Mouse (Mus musculus) urinary bladder, postnatal 25 days (tissue): ENCODE measurements at regions not wholly inside any gene's neighbourhood (a gene's known extent, or its start where the extent isn't known, plus 50 kb on each side); places are given as distances from the start of the nearest gene placed in this dataset.
"Not testable (repeated sequence)": the region's sequence is repeated elsewhere in the genome, so short reads cannot be mapped to it uniquely, and the experiment has no call there.

ENCODE experiments used
- DNase-seq: peaks from one replicate; pipeline ENCODE4 v3.0.0; 2022; ENCODE audit warnings: low spot score

DNA sequence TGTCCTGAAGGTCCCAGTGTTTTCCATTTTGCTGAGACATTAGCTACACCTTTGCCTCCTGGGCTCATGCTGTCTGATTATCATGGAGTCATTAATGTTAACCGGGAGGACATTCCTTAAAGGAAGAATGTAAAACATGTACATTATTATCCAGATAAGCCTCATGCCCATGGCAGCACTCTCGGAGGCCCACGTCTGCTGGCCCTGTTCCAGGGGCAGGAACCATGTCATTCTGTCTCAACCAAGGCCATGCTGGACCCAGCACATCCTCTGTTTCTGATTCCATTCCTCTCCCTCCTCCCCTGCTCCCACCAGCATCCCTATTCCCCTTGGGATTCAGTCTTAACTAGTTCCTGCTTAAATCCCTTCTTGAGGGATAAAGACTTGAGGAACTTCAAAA, 139.1 kb downstream of the Sptssa start:
- no peak for DNase-seq

DNA sequence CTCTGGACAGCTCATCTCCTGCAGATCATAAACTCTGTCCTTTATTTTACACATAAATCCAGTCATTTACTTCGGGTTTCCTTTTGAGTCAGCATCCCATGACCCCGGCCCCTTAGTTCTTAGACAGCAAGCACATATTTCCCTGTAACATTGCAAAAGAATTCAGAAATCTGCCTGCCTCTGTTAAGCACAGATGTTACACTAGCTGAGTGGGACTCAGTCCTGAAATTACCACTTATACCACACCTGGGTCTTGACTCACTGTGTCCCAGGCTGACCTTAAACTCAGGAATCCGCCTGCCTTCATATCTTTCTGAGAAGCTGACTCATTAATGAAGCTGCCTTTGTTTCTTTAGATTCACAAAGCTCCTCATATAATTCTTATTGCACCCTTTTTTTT, 139.9 kb downstream of the Sptssa start:
- DNase-seq: no peak

DNA sequence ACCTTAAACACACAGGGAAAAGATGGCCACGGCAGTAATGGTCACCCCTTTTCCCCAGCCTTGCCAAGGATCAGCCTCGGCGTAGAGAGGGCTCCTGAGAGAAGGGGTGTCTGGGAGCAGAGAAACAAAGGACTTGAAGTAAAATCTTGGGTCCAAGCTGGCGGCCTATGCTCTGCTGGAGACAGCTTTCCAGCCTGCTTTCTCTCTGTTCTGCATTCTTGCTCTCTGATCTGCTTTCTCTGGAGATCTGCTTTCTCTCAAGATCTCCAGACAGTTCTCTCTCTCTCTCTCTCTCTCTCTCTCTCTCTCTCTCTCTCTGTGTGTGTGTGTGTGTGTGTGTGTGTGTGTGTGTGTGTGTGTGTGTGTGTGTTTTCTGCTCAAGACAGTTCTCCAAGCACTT, 140.3 kb downstream of the Sptssa start:
- not testable (repeated sequence) for DNase-seq

DNA sequence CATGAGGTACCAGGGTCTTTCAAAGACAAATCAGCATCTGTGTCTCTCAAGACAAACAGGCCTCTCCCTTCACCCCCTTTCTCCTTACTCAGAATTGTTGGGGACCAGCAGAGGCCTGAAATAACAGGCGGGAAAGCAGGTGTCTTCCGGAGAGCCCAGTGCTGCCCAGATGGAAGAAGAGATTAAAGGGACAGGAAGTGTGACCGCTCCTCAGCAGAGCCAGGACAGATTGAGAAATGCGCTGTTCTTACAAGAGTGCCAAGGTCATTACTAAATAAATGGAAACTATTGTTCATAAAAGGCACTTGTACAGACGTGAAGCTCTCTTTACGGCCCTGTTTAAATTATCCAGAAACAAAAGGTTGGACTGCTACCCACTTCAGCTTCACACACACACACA, 146.5 kb downstream of the Sptssa start:
- no peak for DNase-seq

DNA sequence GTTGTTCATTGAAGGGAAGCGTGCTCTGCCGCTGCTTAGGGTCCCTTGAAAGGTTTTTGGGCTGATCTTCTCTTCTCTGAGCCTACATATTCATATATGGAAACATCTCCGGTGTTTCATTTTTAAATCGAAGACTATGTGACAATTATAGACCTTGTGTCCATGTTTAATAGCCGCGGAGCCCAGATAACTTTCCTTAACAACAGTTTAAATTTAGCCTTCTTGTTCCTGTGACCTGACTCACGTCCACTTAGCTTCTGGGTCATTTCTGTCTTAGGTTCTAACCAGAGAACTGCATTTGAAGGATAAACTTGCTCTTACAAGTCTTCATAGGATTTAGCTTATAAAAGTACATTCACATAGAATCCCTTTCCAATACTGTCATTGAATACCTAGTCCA, 153.6 kb downstream of the Sptssa start:
- DNase-seq: no peak

DNA sequence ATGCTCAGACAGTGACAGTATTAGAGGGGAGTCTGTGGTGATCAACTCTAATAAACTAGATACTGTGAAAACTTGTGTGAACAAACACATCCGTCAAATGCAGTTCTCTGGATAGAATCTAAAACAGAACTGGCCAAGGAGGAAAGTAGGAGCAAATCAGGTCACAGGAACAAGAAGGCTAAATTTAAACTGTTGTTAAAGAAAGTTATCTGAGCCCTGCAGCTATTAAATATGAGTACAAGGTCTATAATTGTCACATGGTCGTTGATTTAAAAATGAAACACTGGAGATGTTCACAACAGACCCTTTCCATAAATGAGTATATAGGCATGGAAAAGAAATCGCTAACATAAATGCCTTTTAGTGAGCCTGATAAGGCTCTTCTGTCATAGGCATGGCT, 156.4 kb downstream of the Sptssa start:
- DNase-seq: no peak

DNA sequence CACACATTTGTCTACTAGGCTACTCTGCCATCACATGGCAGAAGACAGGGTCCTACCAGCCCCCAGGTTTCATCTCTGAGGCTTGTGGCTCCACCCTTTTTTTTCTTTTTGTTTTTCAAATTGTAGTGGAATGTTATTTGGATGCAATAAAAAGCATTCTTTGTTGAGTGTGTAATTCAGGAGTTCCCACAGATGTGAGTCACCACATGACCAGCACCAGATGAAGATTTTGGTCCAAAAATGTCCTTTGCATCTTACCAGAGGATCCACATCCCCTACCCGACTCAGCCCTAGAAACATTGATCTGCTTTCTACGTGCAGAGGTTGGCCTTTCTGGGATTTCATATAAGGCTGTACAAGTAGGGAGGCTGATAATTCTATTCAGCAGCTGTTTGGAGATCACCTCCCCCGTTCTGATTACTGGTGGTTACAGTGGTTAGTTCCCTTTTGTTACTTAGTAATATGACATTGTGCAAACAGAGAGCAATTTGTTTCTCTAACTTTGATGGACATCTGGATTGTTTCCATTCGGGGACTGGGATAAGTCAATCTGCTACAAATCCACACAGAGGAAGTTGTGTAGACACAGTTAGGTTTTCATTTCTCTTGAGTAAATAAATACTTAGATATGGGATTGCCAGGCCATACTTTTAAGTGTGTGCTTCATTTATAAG, 160.5 kb downstream of the Sptssa start:
- no peak for DNase-seq

DNA sequence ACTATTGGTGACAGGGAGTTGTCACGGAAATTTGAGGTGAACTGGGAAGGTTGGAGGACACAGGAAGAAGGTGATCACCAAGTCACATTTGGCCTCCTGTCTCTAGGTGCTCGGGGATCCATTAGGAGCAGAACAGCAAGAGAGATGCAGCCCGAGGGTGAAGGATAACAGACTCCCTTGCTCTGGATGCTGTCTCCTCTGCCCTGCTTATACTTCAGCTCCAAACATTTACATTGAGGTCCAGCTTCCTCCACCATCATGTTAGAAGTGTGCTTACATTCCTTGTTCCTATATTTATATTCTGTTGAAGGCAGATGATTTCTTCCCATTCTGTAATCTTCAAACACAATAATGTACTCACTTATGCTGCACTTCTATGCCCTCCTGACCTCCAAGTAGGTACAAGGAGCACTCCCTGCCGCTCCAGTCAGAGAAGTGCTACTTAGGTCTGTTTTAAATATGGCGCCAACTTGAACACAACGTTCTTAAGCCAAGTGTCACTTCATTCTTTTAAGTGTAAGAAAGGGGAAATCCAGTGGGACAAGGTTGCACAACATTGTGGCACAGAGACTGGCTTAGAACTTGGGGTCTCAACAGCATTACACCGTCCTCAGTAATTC, 161.5 kb downstream of the Sptssa start:
- DNase-seq: no peak

DNA sequence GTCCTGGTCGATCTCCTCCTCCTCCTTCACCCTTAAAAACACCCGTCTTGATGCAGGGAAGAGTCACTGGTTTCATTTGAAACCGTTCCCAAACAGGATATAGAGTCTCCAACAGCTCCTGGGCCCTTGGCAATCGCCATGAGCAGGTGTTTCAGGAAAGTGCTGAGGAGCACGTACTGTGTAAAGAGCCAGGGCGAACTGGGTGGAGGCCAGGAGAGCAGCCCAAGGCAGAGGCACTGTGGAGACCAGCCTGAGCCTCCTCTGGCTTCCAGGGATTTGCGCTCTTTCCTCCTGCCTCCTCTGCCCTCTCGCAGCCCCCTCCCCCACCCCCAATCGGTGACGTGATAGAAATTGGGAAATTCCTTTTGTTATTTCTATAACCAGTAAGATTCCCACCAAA, 163.6 kb downstream of the Sptssa start:
- no peak for DNase-seq

DNA sequence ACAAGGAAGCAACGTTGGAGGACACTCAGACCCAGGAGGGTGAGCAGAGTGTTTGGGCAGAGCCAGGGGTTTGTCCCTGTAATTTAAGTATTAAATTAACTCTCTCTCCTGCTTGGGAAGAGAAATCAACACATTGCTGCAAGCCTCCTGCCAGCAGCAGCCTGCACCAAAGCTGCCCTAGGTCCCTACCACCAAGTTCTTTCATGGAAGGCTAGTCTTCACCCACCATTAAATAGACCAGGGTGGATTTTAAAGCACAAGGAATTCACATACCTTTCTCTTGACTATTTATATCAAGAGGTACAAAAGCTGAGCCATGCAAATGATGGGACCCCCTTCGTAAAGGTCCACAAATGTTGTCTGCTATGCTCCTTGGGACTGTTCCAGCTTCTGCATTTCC, 165.9 kb downstream of the Sptssa start:
- DNase-seq: no peak

DNA sequence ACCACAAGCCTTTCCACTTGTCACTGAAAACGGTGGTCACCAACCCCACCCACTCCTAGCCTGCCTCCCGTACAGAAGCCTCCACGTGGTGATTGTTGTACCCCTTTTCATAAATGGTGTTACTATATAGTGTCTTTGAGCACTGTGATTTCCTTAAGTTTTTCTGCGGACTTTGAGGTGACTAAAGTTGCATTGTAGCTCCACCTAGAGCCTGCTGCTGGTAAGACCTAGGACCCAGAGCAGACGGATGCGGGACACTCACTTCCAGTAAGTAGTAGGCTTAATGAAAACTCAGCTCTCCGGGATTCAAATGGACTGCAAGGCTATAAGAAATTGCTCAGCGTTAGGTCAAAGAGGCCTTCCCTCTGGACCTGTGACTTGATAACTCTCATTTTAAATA, 166.7 kb downstream of the Sptssa start:
- peak; percentile 56 for DNase-seq

DNA sequence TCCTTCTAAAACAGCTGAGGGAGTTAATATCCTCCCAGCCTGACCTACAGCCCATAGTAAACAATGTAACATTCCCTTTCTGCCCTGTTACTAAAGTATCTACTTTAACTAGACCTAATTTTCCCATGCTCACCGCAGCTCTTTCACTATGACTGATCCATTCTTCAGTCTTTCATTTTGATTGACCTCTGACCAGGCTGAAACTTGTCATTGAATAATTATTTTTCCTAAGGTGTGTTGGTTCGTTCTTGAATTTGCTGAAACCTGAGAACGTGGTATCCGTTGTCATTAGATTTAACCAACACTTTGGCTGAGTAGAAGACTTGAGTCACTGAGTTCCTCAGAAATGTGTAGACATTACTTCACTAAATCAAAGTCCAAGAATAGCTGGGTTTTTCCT, 168.7 kb downstream of the Sptssa start:
- DNase-seq: no peak

DNA sequence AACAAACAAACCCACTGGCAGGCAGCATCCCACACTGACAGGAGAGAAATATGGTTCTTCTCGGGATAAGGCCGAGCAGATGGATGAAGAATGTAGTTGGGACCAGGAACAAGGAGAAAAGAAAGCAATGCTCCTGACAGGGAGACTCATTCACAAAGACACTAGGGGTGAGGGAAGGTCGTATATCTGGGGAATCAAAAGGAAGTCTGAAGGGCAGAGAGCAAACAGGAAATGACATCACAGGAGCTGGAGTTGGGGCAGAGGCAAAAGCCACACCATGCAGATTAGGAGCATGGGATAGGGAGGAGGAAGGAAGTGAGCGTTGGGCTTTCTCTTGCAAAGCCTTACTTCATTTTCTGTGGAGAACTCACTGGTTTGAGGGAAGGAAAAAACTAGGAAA, 174.4 kb downstream of the Sptssa start:
- no peak for DNase-seq

DNA sequence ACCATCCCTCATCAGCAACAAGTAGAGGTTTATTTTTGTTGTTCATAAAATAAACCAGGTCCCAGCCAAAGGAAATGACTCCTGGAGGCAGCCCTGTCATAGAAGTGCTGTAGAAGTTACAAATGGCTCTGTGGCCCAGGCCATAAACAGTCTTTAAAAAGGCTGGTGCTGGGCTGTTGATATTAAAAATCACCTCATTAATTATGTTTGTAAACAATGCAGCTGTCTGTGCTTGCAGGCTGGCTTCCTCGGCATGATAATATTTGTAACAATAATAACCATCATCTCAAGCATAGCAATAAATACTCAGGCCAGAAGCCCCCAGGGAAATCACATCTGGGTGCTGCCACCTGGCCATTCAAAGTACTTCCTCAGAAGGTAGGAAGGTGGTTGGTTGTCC, 176.5 kb downstream of the Sptssa start:
- no peak for DNase-seq

DNA sequence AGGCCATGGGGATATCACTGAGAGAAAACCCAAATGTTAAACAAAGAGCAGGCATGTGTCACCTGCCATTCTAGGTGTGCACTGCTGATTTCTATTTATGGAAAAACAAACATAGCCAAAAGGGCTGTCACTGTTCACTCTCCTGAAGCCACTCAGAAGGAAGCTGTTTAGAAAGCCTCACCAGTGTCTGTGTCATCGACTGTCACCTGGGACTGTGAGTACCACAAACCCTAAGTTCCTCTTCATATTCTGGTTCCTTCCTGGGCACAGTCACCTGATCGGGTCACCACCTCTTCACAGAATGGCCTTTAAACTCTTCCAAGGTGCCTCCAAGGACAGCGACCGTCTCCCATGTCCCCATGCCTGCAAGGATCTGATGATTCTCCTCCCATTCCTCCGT, 183.5 kb downstream of the Sptssa start:
- DNase-seq: no peak

DNA sequence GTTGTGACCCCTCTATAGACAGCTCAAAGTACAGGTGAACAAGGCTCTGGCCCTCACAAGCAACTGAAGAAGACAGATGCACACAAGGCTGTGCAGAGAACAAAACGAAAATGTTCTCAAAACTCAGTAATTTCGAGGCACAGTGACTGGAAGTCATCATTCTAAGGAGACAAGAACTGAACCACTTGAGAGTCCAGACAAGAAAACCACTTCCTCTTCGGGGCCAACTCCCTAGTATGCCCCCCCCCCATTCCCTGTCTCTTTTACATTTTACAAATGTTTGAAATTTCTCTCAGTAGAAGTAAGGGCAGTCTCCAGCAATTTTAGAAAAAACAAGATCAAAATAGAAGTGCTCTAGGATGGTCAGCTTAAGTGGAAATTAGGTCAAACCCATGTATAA, 184.0 kb downstream of the Sptssa start:
- DNase-seq: no peak

DNA sequence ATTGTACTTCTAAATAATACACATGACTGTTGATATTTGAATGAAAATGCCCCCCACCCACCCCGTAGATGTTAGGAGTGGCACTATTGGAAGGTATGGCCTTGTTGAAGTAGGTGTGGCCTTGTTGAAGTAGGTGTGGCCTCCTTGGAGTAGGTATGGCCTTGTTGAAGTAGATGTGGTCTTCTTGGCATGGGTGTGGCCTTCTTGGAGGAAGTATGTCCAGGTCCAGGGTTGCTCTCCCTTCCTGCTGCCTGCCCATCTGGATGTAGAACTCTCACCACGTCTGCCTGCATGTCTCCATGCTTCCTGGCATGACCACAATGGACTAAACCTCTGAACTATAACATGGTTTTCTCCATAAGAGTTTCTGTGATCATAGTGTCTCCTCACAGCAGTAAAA, 188.7 kb downstream of the Sptssa start:
- no peak for DNase-seq

DNA sequence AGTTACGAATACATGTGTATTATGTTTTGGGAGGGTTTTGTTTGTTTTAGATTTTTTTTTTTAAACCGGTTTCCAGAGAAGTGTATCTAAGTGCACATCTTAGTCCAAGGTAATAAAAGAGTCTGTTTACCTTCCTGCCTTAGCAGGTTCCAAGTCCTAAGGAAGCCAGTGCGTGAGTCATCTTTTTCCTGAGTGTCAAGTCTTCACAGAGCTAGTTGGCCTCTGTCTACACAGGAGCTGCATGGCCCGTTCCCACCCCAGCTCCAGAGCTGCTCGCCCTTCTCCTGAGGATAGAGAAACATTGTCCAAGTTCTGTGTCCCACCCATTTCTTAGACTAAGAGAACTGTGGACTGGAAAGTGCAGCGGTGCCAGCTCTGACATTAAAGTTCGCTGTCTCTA, 192.6 kb downstream of the Sptssa start:
- no peak for DNase-seq

DNA sequence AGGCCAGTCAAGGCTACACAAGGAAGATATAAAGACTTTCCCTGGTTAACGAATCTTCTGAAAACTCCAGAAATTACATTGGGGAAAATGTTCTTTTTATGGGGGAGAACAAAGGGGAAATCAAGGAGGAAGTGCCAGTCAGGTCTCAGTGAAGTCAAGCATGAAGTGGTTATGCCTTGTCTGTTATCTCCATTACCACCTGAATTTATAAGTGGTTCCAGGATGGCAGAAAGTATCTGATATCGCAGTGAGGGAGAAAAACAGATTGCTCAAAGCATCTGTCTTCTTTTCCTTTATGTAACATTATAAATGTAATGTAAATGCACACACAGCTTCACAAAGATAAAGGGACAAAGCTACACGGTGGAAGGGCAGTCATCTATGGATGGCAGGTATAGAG, 195.0 kb downstream of the Sptssa start:
- no peak for DNase-seq

DNA sequence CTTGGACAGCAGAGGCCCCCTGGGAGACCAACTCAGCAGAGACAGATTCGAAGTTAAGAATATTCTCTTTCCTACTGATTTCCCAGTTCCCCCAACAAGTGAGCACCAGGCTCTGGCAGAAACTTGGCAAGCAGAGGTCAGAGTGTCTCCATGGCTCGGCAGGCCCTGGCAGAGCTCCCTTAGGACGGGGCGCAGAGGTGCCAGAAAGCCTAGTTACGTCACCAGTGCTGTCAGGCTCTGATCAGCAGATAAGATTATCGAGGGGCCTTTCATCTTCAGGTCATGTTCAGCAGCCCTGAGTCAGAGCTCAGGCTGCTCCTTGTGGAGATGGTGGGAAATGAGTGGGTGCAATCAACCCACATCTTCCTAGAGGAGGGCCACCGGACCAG, 196.2 kb downstream of the Sptssa start:
- DNase-seq: peak; percentile 32

DNA sequence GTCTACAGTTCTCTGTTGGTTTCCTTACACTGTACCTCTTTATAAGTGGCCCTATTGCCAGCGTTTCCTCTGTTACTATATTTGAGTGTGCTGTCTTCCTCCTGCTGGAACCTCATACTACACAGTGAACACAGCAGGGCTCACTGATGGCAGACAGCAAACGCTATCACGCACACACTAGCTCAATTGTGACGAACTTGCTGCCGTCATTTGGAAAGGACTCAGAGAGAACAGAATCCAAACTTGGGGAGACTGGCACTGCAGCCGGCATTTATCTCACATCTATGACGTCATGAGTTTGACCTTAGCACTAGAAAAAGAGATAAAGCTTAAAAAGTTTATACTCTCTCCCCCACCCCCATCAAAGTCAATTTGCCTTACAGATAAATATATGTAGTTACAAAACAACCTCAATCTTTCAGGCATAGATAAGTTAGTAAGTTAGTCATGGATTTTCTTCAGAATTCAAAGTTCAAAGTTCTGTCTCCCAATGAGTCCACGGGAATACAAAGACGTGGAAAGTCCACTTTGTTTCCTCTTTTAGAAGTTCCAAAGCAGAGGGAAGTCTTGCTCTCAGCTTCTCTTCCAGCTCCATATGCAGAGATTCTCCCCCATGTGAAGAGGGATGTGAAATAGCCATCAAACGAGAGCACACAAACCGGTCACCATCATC, 196.8 kb downstream of the Sptssa start:
- DNase-seq: no peak

DNA sequence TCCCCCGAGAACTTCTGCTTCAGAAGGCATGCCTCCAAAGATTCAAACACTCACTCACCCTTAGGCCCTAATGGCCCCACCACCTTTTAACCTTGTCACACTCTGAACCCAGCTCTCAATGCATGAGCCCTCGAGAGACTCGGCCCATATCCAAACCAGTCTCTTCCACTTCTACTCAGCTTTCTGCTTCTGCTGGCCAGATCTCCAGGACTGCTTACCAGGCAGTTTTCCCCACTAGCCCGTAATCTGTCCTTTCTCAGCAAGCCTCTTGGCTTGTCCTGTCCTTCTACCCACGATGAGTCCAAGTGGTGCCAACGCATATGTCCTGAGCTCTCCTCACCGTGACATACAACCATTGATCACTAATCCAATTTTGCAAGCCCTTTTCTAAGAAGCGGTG, 199.6 kb downstream of the Sptssa start:
- DNase-seq: no peak

DNA sequence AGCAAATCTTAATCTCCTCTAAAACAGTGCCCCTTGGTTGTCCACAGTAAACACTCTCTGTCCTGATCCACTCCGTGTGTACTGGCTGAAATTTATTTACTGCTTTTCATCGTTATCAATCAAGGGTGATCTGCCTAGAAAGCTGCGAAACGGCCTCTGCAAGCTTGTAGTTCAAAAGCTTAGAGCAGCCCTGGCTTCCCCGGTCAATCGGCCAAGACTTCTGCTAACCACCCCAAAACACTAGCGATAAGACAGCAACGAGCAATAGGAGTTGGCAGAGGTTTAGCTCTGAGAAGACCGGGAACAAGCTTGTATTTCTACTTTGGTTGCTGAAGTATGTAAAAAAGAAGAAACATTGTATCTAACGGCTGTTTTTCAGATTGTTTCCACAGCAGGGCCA, 201.8 kb downstream of the Sptssa start:
- DNase-seq: no peak

DNA sequence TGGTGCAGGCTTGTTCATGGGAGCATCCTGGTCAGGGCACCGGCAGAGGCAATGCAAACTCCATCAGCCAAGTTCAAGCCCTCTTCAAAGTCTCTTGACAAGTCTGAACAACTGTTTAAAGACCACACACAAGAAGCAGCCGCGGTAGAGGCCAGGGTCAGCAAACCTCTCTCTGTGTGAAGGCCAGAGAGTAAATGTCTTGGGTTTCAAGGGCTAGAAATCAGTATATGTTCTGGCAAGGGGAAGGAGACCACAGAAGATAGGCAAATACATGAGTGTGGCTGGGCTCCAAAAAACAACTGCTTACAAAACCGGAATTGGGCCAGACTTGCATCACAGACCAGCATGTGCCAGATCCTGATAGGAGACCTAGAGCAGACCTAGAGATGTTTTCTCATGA, 203.0 kb downstream of the Sptssa start:
- DNase-seq: no peak
